Mouse (Mus musculus): ENCODE measurements around the gene Arhgef3. TPM values are rescaled to one million over a fixed set of nuclear protein-coding genes. Genes with fewer than 3 reads are reported as not detected.

Gene Arhgef3
- total RNA-seq, 2 experiments from 2014 or later, result 27.5 to 37.7 TPM

GRCm38 (mm10) chr14:27390663-27391062 is 276.0 kb downstream of the Arhgef3 start:
- DNase-seq, result no peak
- intact Hi-C loops (cut with DNase I), result loop anchor here (5.0 kb wide), 1 partner anchor 38 kb away; no protein-coding TSS in a partner anchor

DNA sequence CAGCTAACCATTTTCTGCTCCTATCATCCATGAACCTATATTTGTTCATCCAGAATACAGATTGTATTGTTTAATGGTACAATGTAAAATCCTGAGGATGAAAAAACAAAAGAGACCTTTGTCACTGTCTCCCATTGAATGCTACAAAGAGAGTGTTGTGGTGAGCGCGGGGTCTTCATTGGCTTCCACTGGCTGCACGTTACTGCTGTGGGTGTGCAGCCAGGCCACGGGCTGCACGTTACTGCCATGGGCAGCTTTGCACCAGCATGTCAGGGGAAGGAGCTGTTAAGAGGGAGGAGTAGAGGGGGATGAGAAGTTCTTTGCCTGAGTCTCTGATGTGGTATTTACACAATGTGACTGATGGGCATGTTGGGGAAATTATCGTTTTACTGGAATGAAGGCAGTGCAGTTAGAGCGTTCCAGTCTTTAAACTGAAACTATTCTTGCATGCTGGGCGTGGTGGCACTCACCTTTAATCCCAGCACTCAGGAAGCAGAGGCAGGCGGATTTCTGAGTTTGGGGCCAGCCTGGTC is 277.1 kb downstream of the Arhgef3 start:
- intact Hi-C loops (cut with DNase I), result loop anchor here (5.0 kb wide), 1 partner anchor 40 kb away; no protein-coding TSS in a partner anchor
- no peak for DNase-seq

DNA sequence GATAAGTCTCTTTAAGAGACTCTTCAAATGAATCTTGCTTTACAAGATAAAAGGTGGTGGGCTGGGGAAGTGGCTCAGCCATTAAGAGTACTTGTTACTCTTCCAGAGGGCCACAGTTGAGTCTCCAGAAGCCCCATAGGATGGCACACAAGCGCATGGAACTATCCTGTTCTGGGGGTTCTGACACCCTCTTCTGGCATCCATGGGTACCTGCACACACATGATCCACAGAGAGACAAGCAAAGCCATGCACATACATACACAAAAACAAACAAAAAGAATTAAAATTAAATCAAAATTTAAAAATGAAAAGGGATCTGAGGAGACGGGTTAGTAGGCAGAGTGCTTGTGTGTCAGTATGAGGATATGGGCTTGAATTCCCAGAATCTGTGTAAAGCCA is 278.0 kb downstream of the Arhgef3 start:
- intact Hi-C loops (cut with DNase I), result loop anchor here (5.0 kb wide), 1 partner anchor 40 kb away; no protein-coding TSS in a partner anchor
- no peak for DNase-seq

DNA sequence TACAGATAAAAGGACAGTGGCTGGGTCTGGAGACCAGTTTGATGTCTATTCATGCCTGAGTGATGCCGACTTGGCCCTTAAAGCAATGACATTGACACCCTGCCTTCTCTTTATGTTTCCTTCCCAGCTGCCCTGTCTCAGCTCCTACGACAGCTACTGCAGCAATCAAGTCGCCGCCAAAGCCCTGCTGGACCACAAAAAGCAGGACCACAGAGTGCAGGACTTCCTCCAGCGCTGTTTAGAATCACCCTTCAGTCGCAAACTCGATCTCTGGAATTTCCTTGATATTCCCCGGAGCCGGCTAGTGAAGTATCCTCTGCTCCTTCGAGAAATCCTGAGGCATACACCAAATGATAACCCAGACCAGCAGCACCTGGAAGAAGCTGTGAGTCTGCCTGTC is 279.1 kb downstream of the Arhgef3 start:
- DNase-seq, result no peak

GRCm38 (mm10) chr14:27396424-27396823 is 281.7 kb downstream of the Arhgef3 start:
- intact Hi-C loops (cut with DNase I), result no loop called here

More for the DNA sequence above, 279.1 kb downstream of the Arhgef3 start:
- intact Hi-C loops (cut with DNase I), result loop anchor here (5.0 kb wide), 1 partner anchor 42 kb away; no protein-coding TSS in a partner anchor

DNA sequence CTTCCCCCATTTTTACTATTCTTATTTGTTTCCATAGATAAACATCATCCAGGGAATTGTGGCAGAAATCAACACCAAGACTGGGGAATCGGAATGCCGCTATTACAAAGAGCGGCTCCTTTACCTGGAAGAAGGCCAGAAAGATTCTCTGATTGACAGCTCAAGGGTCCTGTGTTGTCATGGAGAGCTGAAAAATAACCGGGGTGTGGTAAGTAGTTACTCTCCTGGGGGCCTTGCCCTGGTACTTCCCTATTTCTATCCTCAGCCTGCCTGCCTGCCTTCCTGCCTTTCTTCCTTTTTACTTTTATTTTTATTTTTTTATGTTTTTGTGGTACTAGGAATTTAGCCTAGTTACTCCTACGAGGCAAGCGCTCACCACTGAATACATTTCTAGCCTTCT is 282.8 kb downstream of the Arhgef3 start:
- intact Hi-C loops (cut with DNase I), result no loop called here

More at GRCm38 (mm10) chr14:27396424-27396823, 281.7 kb downstream of the Arhgef3 start:
- DNase-seq, result no peak

GRCm38 (mm10) chr14:27400495-27400894 is 285.8 kb downstream of the Arhgef3 start:
- intact Hi-C loops (cut with DNase I), result no loop called here
- no peak for DNase-seq

More for the DNA sequence above, 282.8 kb downstream of the Arhgef3 start:
- no peak for DNase-seq

DNA sequence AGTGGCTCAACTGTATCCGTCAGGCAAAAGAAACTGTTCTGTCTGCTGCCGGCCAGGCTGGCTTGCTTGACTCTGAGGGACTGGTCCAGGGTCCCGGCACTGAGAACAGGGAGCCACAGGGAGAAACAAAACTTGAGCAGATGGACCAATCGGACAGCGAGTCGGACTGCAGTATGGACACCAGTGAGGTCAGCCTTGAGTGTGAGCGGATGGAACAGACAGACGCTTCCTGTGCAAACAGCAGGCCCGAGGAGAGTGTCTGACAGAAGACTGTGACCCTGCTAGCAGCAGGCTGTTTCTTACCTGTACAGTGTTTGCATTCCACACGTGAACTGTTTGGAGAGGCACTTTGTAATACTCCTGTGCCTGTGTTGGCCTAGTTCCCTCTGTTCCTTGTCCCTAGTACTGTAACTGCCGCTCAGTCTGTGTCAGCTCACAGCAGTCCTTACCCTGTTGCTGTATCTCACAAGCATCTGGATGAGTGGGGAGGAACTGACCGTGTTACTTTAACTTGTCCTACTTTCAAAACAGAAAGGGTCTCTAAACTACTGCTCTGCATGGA is 287.1 kb downstream of the Arhgef3 start:
- DNase-seq, result no peak
- intact Hi-C loops (cut with DNase I), result no loop called here

- peak in 1 of 2 experiments; percentile 29 for DNase-seq
These were observed 287.9 kb downstream of the Arhgef3 start for GRCm38 (mm10) chr14:27402332-27403250.

DNA sequence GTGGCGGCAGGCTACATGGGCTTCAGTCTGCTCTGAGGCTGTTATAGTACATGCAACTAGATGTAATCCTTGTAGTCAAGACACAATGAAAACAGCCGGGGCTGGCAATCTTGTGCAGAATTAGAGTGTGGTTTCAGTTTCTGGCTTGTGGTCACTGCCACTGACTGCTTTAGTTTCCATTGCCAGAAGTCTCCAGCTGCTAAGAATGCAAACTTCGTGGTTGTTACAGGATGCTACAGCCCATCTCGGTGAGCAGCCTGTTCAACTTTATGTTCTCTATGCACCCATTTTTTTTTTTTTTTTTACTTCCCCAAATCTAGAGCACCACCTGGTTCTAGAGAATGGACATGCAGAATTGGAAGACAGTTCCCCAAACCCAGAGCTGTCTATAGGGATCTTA is 290.8 kb downstream of the Arhgef3 start:
- DNase-seq, result no peak
- intact Hi-C loops (cut with DNase I), result loop anchor here (5.0 kb wide), 1 partner anchor 113 kb away; no protein-coding TSS in a partner anchor

More at GRCm38 (mm10) chr14:27402332-27403250, 287.9 kb downstream of the Arhgef3 start:
- intact Hi-C loops (cut with DNase I), result no loop called here

GRCm38 (mm10) chr14:27405947-27406346 is 291.2 kb downstream of the Arhgef3 start:
- intact Hi-C loops (cut with DNase I), result loop anchor here (5.0 kb wide), 1 partner anchor 114 kb away; no protein-coding TSS in a partner anchor

DNA sequence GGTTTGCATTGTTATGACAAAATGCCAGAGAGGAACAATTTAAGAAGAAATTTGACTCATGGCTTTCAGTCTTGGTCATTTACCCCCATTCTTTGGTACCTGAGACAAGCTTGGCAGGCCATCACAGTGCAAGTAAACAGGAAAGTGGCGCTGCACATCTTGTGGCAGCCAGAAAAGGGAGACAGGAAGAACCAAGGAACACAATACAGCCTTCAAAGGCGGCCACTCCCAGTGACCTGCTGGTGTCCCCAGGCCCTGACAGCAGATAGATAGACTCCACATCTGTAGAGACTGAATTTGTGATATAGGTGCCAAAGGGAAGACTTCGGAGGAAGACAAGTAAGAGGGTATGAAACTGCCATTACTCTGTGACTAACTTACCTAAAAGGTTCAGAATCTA is 293.5 kb downstream of the Arhgef3 start:
- DNase-seq, result no peak
- intact Hi-C loops (cut with DNase I), result loop anchor here (5.0 kb wide), 1 partner anchor 116 kb away; no protein-coding TSS in a partner anchor

More at GRCm38 (mm10) chr14:27405947-27406346, 291.2 kb downstream of the Arhgef3 start:
- no peak for DNase-seq

GRCm38 (mm10) chr14:27409662-27410061 is 295.0 kb downstream of the Arhgef3 start:
- intact Hi-C loops (cut with DNase I), result loop anchor here (5.0 kb wide), 1 partner anchor 117 kb away; no protein-coding TSS in a partner anchor
- no peak for DNase-seq

DNA sequence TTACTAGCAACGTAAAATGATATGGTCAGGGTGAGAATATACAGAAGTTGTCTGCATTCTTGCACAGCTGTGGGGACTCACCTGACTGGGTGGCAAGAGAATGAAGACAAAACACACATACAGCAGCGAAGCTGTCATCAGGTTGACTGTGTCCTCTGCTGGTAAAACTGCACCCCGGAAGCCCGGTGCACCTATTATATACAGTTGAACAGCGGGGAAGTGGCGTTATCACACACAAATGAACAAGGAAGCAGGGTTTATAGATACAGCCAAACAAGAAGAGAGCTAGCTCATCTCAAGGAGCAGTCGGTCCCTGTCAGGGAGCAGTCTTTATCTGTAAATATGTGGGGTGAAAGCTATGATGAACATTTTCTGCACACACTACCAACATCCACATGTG is 296.8 kb downstream of the Arhgef3 start:
- DNase-seq, result no peak
- intact Hi-C loops (cut with DNase I), result no loop called here

DNA sequence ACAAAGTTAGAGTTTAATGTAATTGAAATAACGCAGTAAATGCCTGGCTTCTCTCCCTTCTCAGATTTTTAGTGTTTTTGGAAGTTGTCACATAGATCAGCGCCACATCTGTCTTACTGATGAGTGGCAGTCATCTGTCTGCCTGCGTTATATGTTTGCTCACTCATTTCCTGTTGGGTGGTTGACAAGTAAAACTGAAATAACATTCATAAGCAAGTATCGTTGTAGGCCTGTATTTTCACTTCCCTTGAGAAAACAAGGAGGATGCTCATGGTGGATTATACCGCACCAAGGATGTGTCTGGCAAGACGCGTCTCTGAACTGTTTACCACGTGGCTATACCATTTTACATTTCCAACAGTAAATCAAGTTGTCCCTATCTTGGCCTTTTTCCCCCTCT is 298.0 kb downstream of the Arhgef3 start:
- no peak for DNase-seq
- intact Hi-C loops (cut with DNase I), result loop anchor here (1.0 kb wide), 2 partner anchors 74 to 225 kb away; no protein-coding TSS in a partner anchor

- intact Hi-C loops (cut with DNase I), result loop anchor here (1.0 to 2.0 kb wide), 4 partner anchors 76 to 305 kb away; no protein-coding TSS in a partner anchor
- no peak for DNase-seq
These were observed 299.3 kb downstream of the Arhgef3 start for GRCm38 (mm10) chr14:27413961-27414360.

DNA sequence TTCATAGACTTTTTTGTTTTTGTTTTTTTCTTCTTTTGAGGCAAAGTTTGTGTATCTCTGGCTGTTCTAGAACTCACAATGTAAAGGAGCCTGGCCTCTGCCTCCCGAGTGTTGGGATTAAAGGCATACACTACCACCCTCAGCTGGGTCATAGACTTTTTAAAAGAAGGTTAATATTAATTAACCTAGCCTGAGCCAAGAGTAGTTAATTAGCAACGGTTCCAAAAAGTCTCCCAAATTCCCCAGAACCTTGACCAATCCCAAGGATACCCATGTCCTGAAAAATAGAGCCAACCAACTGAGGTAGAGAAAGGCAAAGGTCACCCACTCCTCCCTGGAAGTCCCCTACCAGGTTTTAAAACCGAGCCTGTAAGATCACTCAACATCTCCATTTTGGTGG is 306.1 kb downstream of the Arhgef3 start:
- DNase-seq, result no peak
- intact Hi-C loops (cut with DNase I), result loop anchor here (10.0 kb wide), 2 partner anchors 376 to 446 kb away; partner anchors contain the start of gene Appl1

- no peak for DNase-seq
- intact Hi-C loops (cut with DNase I), result loop anchor here (10.0 kb wide), 2 partner anchors 378 to 448 kb away; partner anchors contain the start of gene Appl1
These were observed 307.6 kb downstream of the Arhgef3 start for GRCm38 (mm10) chr14:27422301-27422700.

GRCm38 (mm10) chr14:27428573-27428972 is 313.9 kb downstream of the Arhgef3 start, which contains the start of gene Fam208a:
Gene Fam208a, plus strand, starts transcription at chr14:27428834.
- peak; percentile 95 to 96 for DNase-seq
- intact Hi-C loops (cut with DNase I), result loop anchor here (10.0 kb wide), 2 partner anchors 384 to 454 kb away; partner anchors contain the start of gene Appl1
